Mouse (Mus musculus) adrenal gland, adult 8-10 months (tissue): Measurements from ENCODE around the gene Ppp1r9a. TPM values are rescaled to one million over a fixed set of nuclear protein-coding genes. Genes with fewer than 3 reads are reported as not detected.

Experiments
- DNase-seq: peaks from one replicate; pipeline ENCODE4 v3.0.0; 2022
- total RNA-seq, 4 experiments: library from RNA; stranded (reverse); gene quantifications; 2 replicates each; pipeline ENCODE4 v1.2.4; 2022

Ppp1r9a gene
- total RNA-seq, 4 experiments from 2014 or later, result 51.4 to 80.7 (median 59.5) TPM

DNA sequence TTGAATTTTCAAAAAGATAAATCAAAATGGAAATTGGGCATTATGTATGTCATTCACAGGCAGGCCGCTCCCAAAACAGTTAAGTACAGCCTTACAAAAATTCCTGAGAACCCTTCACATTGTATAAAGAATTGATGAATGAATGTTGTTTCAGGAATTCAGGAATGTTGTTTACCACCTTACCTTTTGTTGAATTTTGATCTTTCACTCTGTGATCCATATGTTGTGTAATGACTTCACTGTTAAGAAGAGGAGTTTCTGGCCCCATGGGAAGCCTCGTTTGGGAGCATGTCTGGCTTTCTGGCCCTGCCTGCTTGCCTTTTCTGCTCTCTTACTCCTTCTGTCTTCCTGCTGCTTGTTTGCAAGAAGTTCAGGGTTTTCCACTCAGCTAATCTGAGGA is 105.4 kb downstream of the Ppp1r9a start:
- no peak for DNase-seq

- no peak for DNase-seq
Measured at GRCm38 (mm10) chr6:5008603-5009002, 105.9 kb downstream of the Ppp1r9a start.

GRCm38 (mm10) chr6:5010553-5011416 is 108.1 kb downstream of the Ppp1r9a start:
- DNase-seq, result no peak

DNA sequence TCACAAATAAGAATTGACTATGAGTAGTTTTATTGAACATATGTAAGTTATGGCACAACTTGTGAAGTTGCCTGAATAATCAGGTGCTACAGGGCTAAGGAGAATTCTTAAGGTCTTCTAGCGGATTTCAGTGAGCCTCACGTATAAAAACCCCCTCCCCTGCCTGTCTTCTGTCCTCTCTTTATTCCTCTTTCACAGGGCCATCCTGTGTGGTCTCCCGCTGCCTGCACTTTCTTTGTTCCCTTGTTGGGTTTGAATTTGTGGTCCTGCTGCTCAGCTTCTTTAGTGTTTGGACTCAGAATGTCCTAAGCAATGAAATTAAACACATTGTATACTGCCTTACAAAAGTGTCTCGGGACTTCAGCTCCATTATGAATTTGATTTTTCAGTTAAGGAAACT is 110.1 kb downstream of the Ppp1r9a start:
- no peak for DNase-seq

DNA sequence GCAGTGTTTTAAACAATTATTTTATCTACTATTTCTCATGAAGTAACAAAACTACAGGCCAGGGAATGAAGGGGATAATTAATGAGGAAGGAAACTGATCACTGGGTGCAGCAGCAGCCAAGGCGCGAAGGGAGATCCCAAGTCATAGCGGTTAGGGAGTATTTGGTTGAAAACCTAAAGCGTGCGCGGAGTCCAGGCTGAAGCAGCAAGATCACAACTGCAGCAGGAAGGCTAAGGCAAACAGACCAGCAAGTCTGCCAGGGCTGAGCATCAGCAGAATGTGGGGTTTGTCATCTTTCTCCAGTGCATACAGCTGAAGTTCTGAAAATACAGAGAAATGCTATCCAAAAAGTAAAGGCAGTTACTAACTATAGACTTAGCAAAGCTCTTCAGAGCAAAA is 111.8 kb downstream of the Ppp1r9a start:
- DNase-seq, result no peak

DNA sequence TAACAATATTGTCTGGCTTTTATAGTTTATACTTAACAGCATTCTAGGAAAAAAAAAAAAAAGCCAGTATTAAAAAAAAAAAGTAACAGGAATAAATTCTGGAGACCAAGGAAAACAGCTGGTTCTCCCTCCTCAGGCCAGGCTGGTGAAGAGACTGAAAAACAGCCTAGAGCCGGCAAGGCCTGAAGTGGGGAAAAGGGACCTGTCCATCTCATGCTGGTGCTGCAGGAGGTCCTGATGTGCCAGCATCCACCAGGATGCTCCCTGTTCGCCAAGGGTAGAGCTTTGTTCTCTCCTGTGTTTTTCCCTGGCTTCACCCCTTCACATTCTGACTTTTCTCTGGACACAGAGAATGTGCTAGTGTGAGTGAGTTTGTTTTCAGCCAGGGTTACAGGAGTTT is 112.5 kb downstream of the Ppp1r9a start:
- DNase-seq, result no peak

- DNase-seq, result no peak
Measured at GRCm38 (mm10) chr6:5017945-5018511, 115.3 kb downstream of the Ppp1r9a start.

- no peak for DNase-seq
Measured at GRCm38 (mm10) chr6:5019208-5019607, 116.5 kb downstream of the Ppp1r9a start.

GRCm38 (mm10) chr6:5019969-5020368 is 117.3 kb downstream of the Ppp1r9a start:
- DNase-seq, result no peak

DNA sequence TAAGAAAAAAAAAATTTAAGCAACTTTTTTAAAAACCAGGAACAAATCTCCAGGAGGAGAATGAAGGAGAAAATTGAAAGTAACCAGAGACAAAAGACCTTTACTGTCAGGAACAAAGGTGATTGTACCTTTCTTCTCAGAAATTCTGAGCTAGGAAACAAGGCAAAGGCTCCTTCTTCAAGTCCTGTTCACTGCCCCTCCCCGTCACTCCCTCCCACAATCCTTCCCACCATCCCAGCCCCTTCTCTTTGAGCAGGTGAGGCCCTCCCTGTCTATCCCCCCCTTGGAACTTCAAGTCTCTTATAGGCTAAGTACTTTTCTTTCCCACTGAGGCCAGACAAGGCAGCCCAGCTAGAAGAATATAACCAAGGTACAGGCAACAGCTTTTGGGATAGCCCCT is 117.8 kb downstream of the Ppp1r9a start:
- DNase-seq, result no peak

DNA sequence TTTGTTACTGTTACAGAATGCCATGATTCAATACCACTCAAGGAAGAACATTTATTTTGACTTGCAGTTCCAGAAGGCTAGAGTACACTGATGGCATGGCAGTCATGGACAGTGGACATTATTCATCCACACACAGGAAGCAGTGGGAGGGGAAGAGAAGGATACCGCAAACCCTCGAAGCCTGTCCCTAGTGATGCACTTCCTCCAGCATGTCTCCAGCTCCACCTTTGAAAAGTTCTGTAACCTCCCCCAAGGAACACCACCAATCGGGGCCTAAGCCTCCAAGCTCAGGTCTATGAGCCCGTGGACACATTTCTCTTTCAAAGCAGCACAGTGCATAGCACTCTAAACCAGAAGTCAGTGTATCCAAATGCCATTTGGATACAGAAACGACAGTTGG is 120.0 kb downstream of the Ppp1r9a start:
- DNase-seq, result no peak

GRCm38 (mm10) chr6:5024893-5025292 is 122.2 kb downstream of the Ppp1r9a start:
- DNase-seq, result no peak

GRCm38 (mm10) chr6:5026772-5027171 is 124.1 kb downstream of the Ppp1r9a start:
- DNase-seq, result no peak

- no peak for DNase-seq
Measured at GRCm38 (mm10) chr6:5027213-5027612, 124.5 kb downstream of the Ppp1r9a start.

- no peak for DNase-seq
Measured at GRCm38 (mm10) chr6:5027801-5028200, 125.1 kb downstream of the Ppp1r9a start.

DNA sequence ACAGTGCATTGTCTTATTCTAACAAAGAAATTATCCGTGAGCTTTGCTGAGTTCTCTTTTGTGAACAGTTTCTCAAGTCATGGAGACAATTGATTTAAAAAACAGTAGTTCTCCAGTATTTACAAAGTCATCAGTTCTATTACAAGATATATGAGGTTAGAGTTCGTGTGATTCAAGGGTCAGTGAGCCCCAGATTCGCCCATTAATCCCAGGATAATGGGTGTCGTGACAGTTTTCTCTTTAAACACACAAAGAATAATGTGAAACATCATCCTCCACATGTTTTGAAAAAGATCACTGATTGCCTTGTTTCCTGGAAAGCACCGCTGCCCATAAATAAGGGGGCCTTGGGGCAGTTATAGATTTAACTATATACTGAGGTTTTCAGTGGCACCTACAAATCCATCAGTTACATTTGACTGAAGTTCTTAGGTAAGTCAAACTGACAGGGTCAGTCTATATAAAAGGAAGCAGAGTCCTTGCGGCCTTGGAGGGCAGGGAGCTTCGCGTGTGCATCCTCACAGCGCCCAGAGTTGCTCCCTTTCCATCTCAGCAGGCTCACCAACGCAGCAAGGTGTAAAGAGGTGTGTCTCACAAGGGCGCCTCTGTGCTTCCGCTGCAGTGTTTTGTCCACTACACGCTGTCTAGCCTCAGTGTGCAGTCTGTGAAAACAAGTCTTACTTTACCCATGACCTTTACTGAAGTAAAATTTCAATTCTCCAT is 126.6 kb downstream of the Ppp1r9a start:
- no peak for DNase-seq

GRCm38 (mm10) chr6:5029956-5030355 is 127.2 kb downstream of the Ppp1r9a start:
- no peak for DNase-seq

DNA sequence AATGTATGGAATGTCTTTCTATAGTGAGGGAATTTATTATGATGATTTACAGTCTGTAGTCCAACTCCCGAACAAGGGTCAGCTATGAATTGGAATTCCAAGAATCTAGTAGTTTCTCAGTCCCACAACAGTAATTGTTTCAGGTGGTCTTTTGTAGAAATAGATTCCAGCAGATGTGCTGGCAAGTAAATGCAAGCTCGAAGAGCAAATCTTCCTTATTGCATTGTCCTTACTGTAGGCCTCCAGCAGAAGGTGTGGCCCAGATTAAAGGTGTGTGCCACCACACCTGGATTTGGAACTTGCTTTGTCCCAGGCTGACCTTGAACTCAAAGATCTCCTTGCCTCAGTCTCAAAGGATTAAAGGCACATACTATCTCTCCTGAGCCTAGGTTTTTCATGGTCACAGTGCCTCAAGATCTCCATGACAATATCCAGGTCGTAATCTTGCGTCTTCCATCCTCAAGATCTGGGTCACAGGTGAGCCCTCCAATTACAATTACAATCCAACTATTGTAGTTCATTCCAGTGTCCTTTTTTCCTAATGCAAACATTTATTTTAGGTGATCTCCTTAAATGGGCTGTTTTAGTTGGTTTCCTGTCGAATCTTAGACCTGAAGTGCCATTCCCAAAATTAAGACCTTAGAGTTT is 130.4 kb downstream of the Ppp1r9a start:
- DNase-seq, result no peak

DNA sequence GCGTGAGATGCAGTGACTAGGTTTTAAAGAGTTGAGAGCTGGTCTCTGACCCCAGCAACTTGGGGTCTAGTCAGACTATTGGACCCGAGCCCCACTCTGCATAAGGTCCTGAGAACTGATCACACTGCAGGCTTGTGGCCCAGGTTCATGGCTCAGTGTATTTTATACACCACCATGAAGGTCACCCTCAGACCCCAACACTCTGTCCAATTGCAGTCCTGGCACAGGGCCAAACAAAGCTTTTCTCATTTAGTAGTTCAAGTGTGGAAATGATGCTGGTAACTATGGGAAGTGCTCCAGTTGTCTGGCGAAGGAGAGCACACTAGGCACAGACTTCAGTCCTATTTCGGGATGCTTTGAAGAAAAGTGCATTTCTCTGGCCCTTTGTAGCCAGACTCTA is 134.5 kb downstream of the Ppp1r9a start:
- no peak for DNase-seq

- DNase-seq, result no peak
Measured at GRCm38 (mm10) chr6:5038140-5038749, 135.5 kb downstream of the Ppp1r9a start.

DNA sequence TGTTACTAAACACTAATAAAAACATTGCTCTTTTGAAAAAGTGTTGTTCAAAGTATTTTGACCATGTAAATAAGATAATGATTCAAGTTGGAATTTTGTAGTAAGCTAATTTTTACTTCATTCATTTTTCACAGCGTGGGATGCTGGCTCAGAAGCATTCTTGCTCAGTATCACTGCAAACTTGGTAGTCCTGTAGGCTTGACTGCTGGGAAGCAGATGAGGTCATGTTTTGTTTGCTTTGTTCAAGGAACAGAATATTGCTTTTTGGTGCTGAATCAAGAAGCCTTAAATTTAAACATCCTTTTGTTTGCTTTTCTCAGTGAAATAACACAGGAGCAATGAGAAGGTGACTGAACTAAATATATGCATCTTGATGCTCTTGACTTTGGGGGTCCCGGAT is 136.6 kb downstream of the Ppp1r9a start:
- no peak for DNase-seq

DNA sequence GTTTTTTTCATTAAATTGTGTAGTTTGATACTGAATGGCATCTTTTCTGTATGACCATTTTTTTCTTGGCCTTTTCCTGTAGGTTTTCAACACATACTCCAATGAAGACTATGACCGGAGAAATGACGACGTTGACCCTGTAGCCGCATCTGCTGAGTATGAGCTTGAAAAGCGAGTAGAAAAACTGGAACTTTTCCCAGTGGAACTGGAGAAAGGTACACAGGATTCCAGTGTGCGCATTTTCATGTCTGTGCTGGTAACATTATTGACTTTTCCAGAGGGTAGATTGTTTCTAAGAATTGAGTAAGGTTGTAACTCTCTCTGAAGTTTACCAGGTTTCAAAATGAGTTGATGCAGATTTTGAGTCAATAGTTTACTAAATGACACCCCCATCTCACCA is 143.1 kb downstream of the Ppp1r9a start:
- DNase-seq, result no peak

DNA sequence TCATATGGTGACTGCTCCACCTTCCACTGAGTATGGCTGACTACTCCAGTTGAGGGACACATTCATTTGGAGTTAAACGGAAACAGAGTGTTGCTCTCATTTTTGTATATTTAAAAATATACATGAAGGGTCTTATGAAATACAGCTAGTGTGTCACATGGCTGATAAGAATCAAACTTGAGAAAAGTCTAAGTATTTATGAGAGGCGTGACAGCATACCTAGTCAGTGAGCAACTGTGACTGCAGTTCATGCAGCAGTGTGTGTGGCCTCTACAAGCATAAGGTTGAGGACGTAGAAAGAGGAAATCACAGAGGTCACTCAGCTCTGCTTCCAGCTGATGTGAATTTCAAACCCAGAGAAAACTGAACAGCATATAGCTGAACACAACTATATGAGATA is 145.3 kb downstream of the Ppp1r9a start:
- no peak for DNase-seq
